Mouse (Mus musculus) left cerebral cortex, adult 9 months (tissue): ENCODE results near the gene Hdhd5.

Source experiments
- DNase-seq, 2 experiments: peaks; one replicate each; pipeline ENCODE4 v3.0.0; 2022; ENCODE audit warnings: low spot score in 2 of 2

The Hdhd5 gene

GRCm38 (mm10) chr6:120532594-120532993 lies 1.5 kb upstream of the Hdhd5 start:
- no peak for DNase-seq

- no peak for DNase-seq
Observed at GRCm38 (mm10) chr6:120529123-120529522, 2.0 kb downstream of the Hdhd5 start.

DNA sequence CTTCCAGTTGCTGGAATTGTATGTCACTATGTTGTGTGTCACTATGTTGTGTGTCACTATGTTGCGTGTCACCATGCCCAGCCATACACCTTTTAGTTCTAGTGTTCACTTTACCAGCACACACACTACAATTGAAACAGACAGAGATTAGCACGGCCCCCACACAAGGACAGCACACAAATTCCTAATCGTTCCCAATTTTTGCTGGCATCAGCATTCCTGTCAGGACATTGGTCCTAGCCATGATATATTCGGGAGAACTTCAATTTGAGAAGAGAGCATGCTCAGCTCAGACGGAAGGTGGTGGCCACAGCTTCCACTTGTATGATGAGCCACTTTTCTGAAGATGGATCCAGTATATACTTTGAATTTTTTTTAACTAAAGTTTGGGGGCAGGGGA lies 6.3 kb downstream of the Hdhd5 start:
- DNase-seq = no peak

- no peak for DNase-seq
Observed at GRCm38 (mm10) chr6:120519647-120520046, 11.5 kb downstream of the Hdhd5 start.

DNA sequence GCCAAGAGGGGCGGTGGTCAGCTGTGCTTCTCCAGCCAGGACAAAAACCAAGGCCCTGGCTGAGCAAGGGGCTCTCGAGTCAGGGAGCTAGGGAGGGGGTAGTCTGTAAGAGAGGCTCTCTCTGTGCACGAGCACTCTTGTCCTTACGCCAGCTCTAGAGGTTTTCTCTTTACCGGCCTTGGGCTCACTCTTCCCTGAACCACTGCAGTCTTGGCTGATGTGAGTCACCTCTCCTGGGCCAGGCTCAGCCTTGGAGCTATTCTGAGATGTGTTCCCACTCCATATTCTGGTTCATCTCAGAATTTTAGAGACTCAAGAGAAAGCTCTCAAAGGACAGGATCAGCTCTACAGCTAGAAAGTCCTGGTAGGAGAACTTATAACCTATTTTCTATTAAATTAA lies 13.8 kb downstream of the Hdhd5 start:
- peak in 1 of 2 experiments; percentile 39 for DNase-seq

DNA sequence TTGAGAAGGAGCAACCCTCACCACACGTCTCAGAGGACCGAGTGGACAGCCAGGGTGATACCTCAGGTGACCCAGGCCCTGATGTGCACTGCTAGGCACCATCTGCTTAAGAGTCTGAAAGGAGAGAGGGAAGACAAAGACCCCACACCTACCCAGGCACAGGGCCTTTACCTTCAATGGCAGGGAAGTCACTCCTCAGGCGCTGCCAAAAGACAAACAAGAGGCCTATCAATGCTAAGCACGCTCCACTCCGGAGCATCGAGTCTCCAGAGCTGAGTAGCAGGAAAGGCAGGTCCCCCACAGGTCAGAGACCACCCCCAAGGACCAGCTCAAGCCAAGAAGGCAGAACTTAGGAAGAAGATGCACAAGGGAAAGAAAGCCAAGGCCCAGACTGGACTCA lies 14.2 kb downstream of the Hdhd5 start:
- DNase-seq = no peak

GRCm38 (mm10) chr6:120516422-120516821 lies 14.7 kb downstream of the Hdhd5 start:
- DNase-seq = no peak

DNA sequence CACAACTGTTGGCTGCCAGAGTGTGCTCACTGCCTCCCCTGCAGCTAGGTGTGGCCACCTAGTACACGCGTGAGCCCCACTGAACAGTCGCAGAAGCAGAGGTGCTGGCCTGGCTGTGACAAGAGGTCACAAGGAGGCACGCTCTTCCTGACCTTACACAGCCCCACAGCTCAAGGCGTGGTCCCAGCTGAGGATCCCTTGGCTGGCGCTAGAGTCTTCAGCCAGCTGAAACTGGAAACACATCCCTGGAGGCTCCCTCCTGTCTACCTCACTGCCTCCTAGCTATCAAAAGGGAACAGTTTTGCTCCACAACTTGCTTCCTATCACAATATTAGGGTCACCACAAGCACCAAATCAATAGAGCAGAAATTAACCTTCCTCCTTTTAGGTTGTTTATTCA lies 19.9 kb downstream of the Hdhd5 start:
- no peak for DNase-seq

- peak; percentile 66 to 84 for DNase-seq
Observed at GRCm38 (mm10) chr6:120510425-120510824, 20.7 kb downstream of the Hdhd5 start.

GRCm38 (mm10) chr6:120509975-120510374 lies 21.1 kb downstream of the Hdhd5 start:
- no peak for DNase-seq

GRCm38 (mm10) chr6:120508645-120509044 lies 22.5 kb downstream of the Hdhd5 start:
- DNase-seq = no peak

DNA sequence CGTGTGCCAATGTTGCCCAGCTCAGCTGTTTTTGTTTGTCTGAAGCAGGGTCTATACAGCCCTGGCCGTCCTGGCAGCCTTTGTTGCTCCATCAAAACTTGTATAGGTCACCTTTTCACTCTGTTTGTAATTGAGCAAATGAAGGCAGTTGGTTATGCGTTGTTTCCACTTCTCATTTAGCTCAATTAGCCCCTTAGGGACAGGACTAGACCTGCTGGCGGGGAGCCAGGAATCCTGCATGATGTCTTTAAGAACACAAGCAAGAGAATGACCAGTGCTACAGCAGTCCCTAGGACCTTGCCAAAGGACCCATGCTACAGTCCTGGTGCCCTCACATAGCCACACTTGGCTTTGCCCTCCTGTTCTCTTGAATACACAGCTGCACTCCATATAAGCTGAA lies 25.6 kb downstream of the Hdhd5 start:
- no peak for DNase-seq

- DNase-seq = peak; percentile 69 to 77
Observed at GRCm38 (mm10) chr6:120504051-120504450, 27.1 kb downstream of the Hdhd5 start.

GRCm38 (mm10) chr6:120496544-120496943 lies 34.6 kb downstream of the Hdhd5 start:
- no peak for DNase-seq

GRCm38 (mm10) chr6:120493374-120494181 lies 37.5 kb downstream of the Hdhd5 start, which contains the start of gene Tmem121b:
Tmem121b (minus strand) TSS chr6:120493807.
- peak; percentile 78 to 90 for DNase-seq

- DNase-seq = no peak
Observed at GRCm38 (mm10) chr6:120492499-120493373, 38.4 kb downstream of the Hdhd5 start.

DNA sequence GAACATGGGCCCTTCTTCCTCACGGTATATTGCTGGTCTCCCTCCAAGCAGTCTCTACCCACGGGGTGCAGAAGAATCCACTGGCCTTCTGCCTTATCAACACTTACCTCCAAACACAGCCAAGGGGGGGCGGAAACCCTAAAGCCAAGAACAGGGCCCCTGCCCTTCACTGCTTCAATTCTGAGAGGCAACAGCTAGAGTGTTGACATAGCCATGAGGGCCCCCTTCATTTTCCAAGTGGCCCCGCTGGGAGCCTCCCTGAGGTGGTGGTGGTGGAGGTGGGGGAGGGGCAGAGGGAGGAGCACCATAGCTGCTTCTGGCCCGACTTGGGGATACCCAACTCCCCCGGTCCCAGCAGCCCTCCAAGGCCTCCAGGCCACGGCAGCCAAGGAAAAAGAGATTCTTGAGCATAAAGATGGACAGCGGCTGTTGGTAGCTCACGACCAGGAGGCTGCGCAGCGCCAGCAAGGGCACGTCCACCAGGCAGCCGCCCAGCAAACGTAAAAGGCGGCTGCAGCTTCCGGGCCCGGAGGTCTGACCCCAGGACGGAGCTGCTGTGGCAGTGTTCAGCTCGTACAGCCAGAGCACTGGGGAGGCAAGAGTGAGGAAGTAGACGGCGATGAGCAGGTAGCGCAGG lies 39.1 kb downstream of the Hdhd5 start:
- DNase-seq = no peak

DNA sequence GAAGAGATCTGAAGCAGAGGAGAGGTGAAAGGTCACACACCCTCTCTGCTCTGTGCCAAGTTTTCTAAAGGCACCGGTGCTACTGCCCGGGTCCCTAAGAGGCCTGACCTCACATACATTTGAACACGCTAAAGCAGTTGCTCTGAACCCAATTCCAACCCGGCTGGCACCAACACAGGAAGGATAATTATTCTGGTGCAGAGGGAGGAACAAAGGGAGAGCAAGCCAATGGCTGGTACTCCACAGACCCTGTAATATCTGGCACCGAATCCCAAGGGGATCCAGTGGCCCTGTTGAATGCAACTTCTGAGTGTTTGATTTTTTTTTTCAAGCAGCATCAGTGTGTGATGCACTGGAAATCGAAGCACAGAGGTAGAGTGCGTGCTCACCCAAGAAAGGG lies 40.1 kb downstream of the Hdhd5 start:
- DNase-seq = no peak

- DNase-seq = no peak
Observed at GRCm38 (mm10) chr6:120489461-120489860, 41.7 kb downstream of the Hdhd5 start.

GRCm38 (mm10) chr6:120488647-120489046 lies 42.5 kb downstream of the Hdhd5 start:
- DNase-seq = no peak

DNA sequence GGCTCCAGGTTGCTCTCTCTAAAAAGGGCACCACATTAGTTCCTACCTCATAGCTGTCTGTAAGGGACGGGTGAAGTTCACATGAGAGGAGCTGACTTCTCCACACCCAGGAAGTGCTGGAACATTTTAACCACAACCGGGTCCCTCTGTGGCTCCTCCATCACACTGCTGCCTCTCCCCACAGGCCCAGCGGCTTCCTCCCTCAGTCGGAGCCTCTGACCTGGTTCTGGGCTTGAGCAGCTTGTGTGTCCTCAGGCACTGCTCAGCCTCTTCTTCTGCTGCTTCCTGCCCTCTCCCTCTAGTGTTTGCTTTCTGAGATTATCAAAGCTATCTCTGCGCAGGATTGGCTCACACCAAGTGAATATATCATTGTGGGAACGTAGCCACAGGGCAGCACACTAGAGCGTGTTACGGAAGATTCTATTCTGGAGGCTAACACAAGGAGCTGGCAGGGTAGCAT lies 45.0 kb downstream of the Hdhd5 start:
- no peak for DNase-seq

GRCm38 (mm10) chr6:120485038-120485437 lies 46.1 kb downstream of the Hdhd5 start:
- no peak for DNase-seq
